Mouse (Mus musculus): ENCODE results near the gene Sqor. TPM values are rescaled to one million over a fixed set of nuclear protein-coding genes. Genes with fewer than 3 reads are reported as not detected.

Gene Sqor
- total RNA-seq (2021) = 10 to 100 TPM; 50.1 to 58.4 TPM
- long read RNA-seq, experiment 1, transcript Sqor-201 (10 exons, 1,804 nt) = major isoform, 26 of 46 reads
- long read RNA-seq, experiment 1, partial matches to known transcripts = 14 of 46 reads
- long read RNA-seq, experiment 1, other reads (novel, unspliced or antisense) = 6 of 46 reads
- long read RNA-seq, experiment 2, transcript Sqor-201 (10 exons, 1,804 nt) = major isoform, 16 of 30 reads
- long read RNA-seq, experiment 2, partial matches to known transcripts = 14 of 30 reads
- long read RNA-seq, experiment 2, other reads (novel, unspliced or antisense) = 0 of 30 reads

DNA sequence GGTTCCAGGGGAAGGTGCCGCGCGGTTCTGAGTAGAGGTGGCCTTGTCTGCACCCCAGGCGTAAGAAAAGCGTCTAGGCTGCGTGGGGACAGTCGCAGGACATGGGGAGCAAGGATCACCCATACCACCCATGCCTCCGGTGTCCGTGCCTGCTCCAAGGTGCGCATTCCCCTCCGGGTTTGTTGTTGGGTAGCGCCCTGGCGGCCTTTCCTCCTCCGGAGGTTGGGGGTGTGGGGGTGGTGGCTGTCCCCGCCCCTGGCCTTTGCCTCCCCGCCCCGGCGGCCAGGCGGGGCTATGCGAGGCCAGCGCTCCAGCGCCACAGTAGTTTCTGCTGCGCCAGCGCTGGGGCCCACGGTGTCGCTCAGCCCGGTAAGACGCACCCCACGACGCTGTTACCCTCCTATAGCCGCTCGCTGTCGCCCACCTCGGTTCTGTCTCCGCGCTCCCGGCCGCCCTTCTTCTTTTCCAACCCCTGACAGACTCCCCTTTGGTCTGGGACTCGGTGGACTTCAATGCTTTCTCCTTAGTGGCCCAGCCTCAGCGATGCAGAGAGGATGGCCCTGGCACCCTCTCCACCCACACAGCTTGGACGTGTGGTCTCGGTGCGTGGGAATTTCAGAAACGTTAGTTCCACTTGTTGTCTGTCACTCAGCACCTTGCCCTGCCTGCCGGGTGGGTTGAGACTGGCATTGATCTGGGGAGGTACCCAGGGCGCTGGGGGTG, at the start of gene Sqor:
Gene Sqor (plus strand): TSS at position 167 of the 723 bp plus-strand sequence.
- peak; percentile 87 to 91 for DNase-seq

DNA sequence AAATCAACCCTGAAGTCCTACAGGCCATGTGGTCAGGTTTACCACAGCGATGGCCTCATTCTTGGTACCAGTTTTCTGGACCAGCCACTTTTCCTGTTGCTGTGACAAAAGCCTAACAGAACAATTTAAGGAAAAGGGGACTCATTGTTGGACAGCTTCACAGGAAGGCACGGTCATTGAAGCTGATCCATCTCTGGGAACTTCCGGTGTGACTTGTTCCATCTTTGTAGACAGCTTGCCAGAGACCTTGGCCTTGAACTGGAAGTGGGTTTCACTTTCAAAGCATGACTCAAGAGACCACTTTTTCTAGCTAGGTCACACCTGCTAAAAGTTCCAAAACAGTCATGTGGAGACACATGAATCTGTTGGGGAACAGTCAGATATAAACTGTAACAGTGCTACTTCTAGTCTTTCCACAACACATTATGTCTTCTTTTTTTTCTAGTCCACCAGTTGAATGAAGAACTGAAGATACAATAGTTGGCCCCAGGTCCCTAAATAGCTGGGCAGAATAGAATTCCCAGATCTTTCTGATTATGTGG, 48.7 kb upstream of the Sqor start:
- peak in 1 of 2 experiments; percentile 11 for DNase-seq

DNA sequence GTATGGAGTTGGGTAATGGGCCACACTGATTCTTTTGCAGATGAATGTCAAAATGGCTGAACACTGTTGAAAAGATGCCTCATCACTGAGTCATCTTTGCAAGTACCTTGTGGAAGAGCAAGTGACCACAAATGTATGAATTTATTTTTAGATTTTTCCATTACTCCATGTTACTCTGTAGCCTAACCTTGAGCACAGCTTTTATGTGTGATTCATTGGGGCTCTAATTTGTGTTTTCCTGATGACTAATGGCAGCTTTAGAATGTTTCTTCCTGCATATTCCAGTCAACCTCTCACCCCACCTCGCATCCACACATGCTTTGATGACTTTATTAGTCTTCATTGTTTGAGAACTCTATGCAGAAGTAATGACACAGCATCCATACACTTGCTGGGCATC, 45.8 kb upstream of the Sqor start:
- no peak for DNase-seq

DNA sequence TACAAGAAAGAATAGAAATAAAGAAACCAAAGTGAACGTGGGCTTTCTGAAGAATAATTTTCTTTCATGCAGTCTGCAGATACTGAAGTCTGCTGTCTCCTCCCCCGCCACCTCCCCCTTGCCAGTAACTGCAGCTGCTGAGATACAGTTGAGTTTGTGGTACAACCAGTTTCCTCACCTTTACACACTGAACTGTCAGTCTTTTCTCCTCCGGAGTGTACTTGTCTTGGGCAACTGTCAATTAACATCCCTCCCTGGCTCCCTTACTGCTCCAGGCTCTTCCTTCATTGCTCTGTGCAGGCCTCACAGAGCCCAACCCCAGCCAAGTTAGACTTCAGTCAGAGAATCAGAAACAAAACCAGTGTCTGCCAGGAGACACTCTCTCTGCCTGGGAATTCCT, 44.5 kb upstream of the Sqor start:
- no peak for DNase-seq

DNA sequence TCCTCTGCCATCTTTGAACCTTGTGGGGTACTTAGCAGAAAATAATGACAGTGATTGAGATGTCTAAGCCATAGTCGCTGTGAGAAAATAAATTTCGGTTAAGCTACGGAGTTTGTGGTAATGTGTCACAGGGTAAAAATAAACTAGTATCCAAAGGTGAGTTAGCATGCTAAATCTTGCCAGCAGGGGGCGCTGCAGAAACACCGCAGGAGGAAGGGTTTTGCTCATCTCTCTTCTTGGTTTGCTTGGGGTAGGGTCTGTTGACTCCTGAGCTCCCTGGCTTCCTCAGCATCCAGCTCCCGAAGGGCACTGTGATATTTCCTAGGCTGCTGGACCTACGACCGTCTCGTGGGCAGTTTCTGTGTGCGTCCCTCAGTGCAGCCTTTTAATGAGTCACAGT, 39.4 kb upstream of the Sqor start:
- peak in 1 of 2 experiments; percentile 58 for DNase-seq

DNA sequence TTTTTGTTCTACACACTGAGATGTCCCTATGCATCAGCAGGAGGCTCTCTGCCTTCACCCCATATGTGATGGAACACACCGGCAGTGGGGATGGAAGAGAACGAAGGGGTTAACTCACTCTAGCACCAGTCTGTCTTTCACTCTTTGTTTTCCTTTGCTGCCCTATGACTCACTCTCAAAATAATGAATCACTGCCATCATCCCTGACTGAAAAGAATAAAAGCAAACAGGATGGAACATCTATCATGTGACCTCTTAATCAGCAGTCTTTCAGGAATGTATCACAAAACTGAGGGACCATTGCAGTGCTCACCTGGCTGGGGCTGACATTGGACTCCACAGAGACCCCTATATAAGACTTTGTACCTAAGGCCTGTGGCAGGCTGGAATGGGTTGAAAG, 33.6 kb upstream of the Sqor start:
- no peak for DNase-seq

DNA sequence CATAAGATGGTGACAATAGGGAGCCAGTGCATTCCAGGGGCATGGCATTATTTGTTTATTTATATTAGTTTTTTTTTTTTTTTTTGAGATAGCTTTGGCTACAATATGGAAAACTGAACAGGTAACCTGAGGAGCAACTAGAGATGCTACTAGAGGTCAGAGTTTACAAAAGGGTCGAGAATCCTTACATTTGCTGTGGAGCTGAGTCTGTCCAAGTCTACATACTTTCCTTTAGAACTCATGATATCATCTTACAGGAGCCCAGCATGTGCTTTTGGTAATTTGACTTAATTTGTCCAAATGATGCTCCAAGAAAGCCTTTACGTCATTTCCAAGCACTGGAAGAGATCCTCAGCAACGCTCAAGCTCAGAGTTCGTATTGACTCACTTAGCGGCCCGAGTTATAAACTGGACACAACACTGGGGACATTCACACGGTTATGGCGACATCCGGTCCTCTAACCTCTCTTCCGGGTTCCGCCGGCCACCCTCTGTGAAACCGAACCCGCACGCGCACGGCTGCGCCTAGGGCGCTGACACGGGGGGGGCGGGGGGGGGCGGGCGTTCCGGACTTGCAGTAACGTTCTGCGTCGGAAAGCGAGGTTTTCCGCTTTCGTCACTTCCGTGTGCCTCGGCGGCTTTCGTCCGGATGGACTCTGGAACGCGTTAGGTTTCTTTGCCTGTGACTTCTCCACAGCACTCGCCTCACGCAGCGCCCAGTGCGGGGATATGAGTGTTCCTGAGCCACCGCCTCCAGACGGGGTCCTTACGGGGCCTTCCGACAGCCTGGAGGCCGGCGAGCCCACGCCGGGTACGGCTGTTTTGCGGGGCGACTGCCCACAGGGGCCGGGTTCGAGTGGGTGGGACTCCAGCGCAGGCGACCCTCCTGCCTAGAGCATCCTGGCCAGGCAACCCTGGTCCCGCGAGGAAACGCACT, 26.9 kb upstream of the Sqor start, which contains the start of gene Bloc1s6:
Gene Bloc1s6 (plus strand): TSS at position 610 of the 937 bp plus-strand sequence.
- peak; percentile 91 to 96 for DNase-seq

DNA sequence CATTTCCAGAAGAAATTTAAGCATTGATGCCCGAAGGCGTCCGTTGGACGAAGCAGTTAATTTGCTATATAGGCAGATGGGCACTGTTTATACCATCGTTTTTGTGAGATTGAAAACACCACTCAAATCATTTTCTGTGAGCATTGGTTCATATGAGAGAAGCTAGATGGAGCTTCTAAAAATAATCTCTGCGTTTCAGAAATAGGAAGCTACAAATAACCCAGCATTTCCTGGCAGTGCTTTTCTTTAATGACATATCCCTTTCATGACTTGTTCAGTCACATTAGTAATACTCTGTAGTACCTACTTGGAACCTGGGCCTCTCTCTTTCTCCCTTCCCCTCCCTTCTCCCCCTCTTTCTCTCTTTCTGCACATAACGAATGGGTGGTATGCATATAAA, 26.0 kb upstream of the Sqor start:
- peak in 1 of 2 experiments; percentile 10 for DNase-seq

DNA sequence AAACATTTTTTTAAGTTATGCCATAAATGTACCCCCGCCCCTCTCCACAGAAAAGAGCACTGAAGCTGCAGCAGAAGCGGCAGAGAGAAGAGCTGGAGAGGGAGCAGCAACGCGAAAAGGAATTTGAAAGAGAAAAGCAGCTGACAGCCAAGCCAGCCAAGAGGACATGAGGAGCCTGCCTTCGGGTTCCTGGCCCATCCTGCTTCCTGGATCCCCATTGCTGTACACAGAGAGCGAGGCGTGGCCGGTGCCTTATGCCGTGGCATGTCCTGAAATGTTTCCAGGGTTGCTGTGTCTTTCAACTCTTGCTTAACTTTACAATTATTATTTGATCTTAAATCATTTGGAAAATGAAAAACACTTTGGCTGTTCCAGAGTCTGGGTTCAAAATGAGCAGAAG, 18.6 kb upstream of the Sqor start:
- peak; percentile 25 to 51 for DNase-seq

DNA sequence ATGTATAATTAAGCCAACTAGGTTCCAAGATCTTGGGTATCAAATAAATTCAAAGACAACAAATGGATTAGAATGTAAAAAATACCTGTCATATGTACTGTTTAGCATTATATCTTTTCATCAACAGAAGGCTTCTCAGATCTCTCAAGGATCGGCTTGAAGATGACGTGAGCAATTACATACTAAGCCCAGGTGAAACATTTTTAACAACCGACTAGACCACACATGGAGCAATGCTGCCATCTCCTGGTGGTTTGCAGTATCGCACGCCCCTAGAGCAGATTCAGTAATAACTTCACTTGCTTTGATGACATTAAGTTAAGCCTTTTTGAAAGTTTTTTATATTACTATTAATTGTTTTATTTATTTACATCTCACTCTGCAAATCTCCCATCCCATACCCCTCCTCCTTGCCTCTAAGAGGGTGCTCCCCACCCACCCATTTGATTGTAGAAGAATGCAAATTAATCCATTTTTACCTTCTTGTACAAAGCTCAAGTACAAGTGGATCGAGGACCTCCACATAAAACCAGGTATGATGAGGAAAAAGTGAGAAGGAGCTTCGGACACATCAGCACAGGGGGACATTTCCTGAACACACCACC, 11.2 kb upstream of the Sqor start:
- DNase-seq = peak; percentile 25 to 77

DNA sequence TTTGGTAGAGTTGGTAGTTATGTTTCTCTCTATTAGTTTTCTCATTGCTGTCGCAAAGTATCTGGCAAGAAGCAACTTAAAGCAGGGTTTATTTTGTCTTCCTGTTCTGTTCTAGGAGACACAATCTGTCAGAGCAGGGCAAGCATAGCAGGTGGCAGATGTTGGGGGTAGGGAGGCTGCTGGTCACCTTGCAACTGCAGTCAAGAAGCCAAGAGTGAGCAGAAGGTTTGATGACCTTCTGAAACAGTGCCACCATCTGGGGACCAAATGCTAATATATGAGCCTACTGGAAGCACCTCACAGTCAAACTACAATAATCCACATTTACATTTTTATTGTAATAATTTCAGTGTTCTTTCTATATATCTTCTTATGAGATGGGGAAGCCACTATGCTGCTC, 5.2 kb upstream of the Sqor start:
- no peak for DNase-seq

DNA sequence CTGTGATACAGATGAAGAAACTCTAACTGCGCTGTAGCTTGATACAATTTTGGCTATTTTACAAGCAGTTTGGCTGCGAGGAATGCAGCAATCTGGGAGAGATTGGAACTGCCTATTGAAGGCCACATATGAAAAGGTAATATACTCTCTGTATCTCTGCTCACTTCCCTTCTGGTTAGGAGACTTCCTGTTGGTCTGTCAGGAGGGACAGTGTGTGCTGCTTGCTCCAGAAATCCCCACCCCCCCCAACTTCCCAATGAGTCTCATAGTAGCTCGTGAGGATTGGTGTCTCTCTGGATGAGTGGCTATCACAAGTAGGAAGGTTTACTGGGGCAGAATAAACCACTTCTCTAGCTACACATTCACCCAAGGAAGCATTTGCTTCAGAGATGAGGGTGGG, 2.0 kb upstream of the Sqor start:
- DNase-seq = peak in 1 of 2 experiments; percentile 44

DNA sequence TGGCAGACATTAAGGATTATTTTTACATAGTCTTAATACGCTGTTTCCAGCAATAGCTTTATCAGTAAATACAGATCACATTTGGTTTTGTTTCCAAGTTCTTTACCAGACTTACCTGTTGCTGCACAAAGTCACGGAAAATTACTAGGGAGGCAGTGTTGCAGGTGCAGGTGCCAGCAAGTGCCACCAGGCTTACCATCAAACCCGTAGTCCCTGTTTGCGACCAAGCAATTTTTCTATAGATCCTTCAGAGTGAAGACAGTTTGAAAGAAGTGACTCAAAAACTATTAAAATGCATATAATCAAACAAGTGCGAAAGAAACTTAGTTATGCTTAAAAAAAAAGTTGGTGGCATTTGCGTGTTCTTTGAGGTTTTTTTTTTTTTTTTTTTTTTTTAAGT, 511 bp upstream of the Sqor start:
- no peak for DNase-seq

DNA sequence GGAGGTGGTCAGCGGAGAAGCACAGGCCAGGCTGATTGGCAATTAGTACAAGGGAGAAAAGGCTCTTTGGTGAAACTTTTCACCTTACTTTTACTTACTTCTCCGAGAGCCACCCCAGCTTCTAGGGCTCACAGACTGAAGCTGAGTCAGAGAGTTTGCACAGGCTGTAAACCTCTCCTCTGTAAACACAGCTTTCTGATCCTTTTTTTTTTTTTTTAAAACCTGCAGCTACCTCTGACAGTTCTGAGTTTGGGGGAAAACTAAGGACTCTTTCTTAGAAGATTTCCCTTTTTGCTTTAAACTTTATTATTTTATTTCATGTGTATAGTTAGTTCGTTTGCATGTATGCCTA, 733 bp downstream of the Sqor start:
- no peak for DNase-seq

DNA sequence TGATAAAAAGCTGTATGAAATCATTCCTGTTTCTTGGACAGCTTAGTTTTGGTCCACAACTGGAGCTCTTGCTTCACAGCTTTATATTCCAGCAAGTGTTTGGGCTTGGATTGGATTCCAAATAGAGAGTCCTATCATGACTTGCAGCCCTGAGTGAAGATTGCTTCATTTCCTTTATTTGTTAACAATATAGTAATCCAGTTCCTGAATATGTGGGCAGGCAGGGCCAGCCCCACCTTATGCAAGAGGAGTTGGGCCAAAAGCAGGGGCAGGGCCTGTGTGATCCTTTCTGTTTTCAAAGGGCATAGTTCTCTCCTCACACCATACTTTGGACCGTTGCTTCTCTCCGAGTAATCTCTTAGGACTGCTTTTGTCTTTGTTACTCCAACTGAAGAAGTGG, 6.0 kb downstream of the Sqor start:
- peak; percentile 62 to 76 for DNase-seq

DNA sequence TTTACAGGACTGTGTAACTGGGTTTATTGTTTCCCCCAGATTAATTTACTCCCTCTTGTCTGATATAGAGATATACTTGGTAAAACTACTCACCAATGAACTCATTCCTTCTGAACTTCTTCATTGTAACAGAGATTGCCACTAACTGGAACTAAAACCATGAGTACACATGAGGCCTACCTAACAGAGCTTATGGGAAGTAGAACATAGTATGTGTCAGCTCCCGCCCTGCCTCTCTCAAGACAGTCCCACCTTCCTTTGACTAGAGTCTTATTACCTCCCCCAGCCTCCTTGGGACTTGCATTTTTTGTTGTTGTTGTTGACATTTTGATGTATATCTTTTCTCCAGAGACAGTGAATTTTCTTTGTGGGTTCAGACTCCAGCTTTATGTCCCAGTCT, 7.9 kb downstream of the Sqor start:
- no peak for DNase-seq

DNA sequence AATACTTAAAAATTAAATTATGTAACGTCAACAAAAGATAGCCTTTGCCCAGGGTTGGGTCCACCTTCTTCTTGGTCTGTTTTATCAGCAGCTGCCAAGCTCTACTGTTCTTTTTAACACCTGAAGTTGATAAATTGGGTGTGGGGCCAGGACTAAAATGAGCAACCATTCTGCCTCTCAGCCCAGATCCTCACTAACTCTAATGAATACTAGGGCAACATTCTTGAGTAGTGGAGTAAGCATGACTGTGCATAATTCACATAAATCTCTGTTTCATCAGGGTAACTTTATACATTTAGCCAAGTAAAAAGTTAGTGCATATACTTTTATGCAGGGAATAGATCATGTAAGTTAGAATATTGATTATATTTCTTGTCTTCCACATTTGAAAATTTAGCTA, 10.5 kb downstream of the Sqor start:
- DNase-seq = no peak

DNA sequence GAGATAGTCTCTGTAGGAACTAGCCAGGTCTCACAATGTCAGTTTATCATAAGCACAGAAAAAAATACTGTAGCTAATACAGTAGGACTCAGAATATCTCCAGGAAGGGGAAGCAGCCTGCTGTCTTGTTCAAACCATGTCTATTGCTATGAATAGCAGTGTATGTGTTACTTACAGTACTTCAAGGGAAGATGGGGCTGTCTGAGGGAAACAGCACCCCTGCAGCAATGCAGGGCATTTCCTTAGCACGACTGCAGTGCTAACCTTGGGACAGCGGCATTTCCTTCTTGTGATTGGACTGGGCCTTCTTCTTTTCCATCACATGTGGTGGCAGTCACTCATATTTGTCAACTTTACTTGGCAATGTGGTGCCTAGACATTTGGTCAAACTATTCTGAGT, 11.8 kb downstream of the Sqor start:
- peak; percentile 6 to 11 for DNase-seq

DNA sequence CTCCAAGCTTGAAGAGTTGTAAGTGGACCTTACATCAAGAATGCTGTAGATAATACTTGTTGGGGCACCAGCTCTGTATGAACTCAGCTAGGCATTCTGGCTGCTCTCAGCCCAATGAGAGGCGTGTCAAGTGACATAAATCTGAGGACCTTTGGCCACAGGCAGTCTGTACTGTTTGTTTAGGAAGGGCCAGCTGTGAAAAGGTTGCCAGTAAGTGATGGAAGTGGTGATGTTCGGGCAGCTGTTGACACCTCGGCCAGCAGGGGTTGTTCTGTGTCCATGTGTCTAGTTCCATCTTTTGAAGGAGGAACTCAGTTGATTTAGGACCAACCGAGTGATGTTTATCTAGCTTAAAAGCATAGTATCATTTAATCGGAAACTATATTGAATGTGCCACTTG, 14.9 kb downstream of the Sqor start:
- no peak for DNase-seq

DNA sequence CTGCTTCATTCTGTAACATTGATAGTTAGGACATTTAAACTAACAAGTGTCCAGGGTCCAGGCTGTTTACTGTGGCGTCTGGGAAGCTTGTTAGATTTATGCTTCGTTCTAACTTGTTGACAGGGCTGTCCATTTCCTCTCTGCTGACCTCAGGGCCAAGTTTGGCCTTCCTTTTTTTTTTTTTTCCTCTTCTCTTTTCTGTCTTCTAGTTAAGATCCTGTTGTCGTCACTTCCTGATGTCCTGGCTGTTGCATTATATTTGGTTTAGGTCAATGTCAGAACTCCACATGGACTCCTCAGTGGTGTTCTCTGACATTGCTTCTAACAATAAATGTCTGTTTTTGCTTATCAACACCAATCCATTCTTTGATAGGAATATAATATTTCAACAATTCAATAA, 15.4 kb downstream of the Sqor start:
- DNase-seq = peak; percentile 8 to 25

DNA sequence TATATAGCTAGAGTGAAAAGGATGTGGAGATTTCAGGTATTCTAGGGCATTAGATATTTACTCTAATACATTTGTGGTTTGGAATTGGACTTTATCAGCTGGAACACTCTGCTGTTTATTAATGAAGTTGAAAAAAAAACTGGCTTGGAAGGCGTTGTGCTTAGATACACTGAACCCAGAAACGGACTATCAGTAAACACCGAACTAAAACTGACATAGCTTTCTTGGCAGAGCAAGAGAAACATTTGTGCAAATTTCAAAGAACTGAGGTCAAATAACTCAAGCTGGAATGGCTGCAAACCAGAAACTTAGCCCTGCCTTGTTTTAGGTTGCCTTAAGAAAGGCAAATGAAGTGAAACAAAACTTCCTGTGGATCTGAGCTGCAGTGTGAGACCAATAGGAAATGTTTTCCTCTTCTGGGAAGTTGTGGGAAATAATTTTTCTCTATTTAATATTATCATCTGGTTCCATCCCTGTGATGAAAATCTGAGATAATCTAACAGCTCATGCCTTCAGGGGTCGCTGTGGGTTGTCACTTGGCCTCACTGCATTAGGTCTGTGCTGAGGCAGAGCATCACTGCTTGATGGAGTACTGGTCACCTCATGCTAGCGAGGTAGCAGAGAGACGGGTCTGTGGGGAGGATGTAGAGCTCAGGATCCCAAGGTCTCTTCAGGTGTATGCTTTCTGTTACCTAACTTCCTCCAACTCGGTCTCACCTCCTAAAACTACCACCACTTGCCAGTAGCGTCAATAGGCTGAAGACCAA, 16.7 kb downstream of the Sqor start:
- DNase-seq = peak; percentile 31 to 52

Data from heart, adult 18-20 months (tissue).